Mouse (Mus musculus) small intestine, adult 2 months (tissue): ENCODE data around the gene Ppard. TPM values are rescaled to one million over a fixed set of nuclear protein-coding genes. Genes with fewer than 3 reads are reported as not detected.

ENCODE experiments used
- H3K27ac ChIP-seq: fragments of 200-500 bp; 2 replicates; pipeline ENCODE4 v1.5.1; 2012; ENCODE audit warnings: low read depth, low read length, control low read depth, inconsistent platforms; ENCODE audit not compliant: insufficient read depth
- H3K27me3 ChIP-seq: fragments of 200-500 bp; 2 replicates; pipeline ENCODE4 v1.6.1; 2012; ENCODE audit warnings: mild to moderate bottlenecking, moderate library complexity, low read length, inconsistent platforms; ENCODE audit not compliant: control insufficient read depth, insufficient read depth
- H3K36me3 ChIP-seq: fragments of 200-500 bp; 2 replicates; pipeline ENCODE4 v1.6.1; 2012; ENCODE audit warnings: mild to moderate bottlenecking, low read length, control low read depth, inconsistent platforms; ENCODE audit not compliant: control insufficient read depth, insufficient read depth
- H3K4me1 ChIP-seq: fragments of 200-500 bp; 2 replicates; pipeline ENCODE4 v1.6.1; 2012; ENCODE audit warnings: low read length, inconsistent platforms, mixed read lengths; ENCODE audit not compliant: control insufficient read depth, insufficient read depth, insufficient read length
- H3K4me3 ChIP-seq: fragments of 200-500 bp; 2 replicates; pipeline ENCODE4 v1.5.1; 2012; ENCODE audit warnings: low read depth, mild to moderate bottlenecking, control low read depth, inconsistent platforms, low read length, moderate library complexity
- CTCF ChIP-seq: fragments of 200-500 bp; IDR thresholded peaks from 2 replicates; pipeline ENCODE4 v1.5.1; 2012; ENCODE audit warnings: low read depth, mild to moderate bottlenecking, control low read depth, inconsistent platforms, low read length, moderate library complexity, mixed read lengths; ENCODE audit not compliant: insufficient replicate concordance, insufficient read length; ENCODE audit errors: extremely low read depth
- POLR2A ChIP-seq: fragments of 200-500 bp; IDR thresholded peaks from 2 replicates; pipeline ENCODE4 v1.6.1; 2012; ENCODE audit warnings: low read depth, mild to moderate bottlenecking, control low read depth, inconsistent platforms, low read length, moderate library complexity
- WGBS: fragments of 180-500 bp; shearing (Covaris S2); methylation state at CpG from one replicate; pipeline ENCODE4 v1.1.7; 2018; 5-methylcytosine and 5-hydroxymethylcytosine counted together
- polyA plus RNA-seq: library from polyadenylated mRNA; depleted of rRNA; stranded (reverse); fragments of >200 nt; gene quantifications from 2 replicates; pipeline ENCODE4 v1.2.3, GENCODE M21; 2012

The Ppard gene
- polyA plus RNA-seq, 1 experiment, result 203 TPM

- 65% methylated on average over 6 of the region's 6 CpGs for WGBS
- Histone ChIP-seq H3K4me1 (peaks cover 11% of the 10 kb centered on the region), H3K27me3 (no peaks in the 10 kb centered on the region), H3K36me3 (peaks cover 26% of the 10 kb centered on the region), H3K27ac (no peak overlapping the region), H3K4me3 (0 out of 2 replicates have a peak overlapping the region, but pooled peaks have one; percentile 2)
- TF ChIP-seq CTCF (no peak), POLR2A (no peak)
Measured at GRCm38 (mm10) chr17:28247613-28248012, 15.1 kb downstream of the Ppard start.

DNA sequence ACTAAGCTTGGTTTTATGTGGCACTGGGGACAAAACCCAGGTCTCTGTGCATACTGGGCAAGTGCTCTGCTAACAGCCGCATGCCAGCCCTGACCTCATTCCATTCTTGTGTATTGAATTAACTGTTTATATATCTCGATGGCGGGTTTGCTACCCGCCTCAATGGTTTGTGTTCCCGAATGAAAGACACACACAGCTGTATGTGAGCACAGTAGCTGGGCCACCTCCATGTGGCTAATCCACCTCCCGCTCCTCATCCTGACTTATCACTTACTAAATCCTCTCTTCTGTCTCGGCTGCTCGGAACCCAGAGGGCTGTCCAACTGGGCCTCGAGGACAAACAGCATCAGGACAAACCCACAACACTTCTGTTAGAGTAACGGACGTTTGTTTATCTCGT, 16.6 kb downstream of the Ppard start:
- WGBS, result 77% methylated on average over 12 of the region's 12 CpGs
- H3K4me3 ChIP-seq, result no peak overlapping the region
- peaks cover 19% of the 10 kb centered on the region for H3K36me3 ChIP-seq
- TF ChIP-seq CTCF (no peak), POLR2A (no peak)
- no peaks in the 10 kb centered on the region for H3K27me3 ChIP-seq
- no peak overlapping the region for H3K27ac ChIP-seq
- H3K4me1 ChIP-seq, result peaks cover 11% of the 10 kb centered on the region

GRCm38 (mm10) chr17:28251579-28252280, 19.2 kb downstream of the Ppard start:
- no peak overlapping the region for H3K4me3 ChIP-seq
- no peaks in the 10 kb centered on the region for H3K27me3 ChIP-seq
- H3K27ac ChIP-seq, result 0 out of 2 replicates have a peak overlapping the region, but pooled peaks have one; percentile 18
- peaks cover 15% of the 10 kb centered on the region for H3K36me3 ChIP-seq
- TF ChIP-seq CTCF, result no peak
- no peak for TF ChIP-seq POLR2A
- peaks cover 14% of the 10 kb centered on the region for H3K4me1 ChIP-seq
- 76% methylated on average over 12 of the region's 12 CpGs for WGBS

DNA sequence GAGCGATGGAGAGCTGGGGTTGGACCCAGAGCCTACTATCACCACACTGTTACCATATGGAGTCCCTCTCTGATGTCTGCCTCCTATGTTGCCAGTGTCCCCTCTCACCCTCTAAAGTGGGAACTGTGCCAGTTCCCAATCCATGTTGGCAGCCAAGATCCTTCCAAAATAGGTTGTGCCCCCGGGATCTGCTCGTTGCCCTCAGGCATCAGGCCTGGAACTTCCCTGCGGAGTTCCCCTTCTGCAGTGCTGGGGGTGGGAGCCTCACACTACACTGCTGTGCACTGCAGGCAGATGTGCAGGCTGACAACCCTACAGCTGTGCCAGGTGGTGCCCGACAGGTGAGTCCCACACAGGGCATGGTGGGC, 19.8 kb downstream of the Ppard start:
- WGBS, result 63% methylated on average over 5 of the region's 5 CpGs
- H3K27me3 ChIP-seq, result no peaks in the 10 kb centered on the region
- H3K36me3 ChIP-seq, result peaks cover 15% of the 10 kb centered on the region
- no peak for TF ChIP-seq POLR2A
- no peak for TF ChIP-seq CTCF
- no peak overlapping the region for H3K27ac ChIP-seq
- peaks cover 14% of the 10 kb centered on the region for H3K4me1 ChIP-seq
- no peak overlapping the region for H3K4me3 ChIP-seq

DNA sequence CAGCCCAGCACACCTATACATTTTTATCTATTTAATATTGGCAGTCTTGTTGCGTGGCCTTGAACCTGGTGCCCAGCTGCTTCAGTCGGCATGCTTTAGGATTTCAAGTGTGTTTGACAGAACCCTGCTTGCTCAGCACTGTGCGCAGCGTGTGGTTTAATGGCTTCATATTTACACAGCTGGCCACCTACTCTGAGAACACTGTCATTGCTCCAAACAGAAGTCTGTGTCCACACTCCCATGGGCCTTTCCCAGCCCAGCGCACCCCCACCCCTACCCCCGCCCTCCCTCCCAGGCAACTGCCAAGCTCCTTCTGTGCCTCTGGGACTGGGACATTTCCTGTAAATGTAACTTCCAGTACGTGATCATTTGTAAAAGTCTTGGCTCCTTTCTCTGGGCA, 20.7 kb downstream of the Ppard start:
- Histone ChIP-seq H3K27me3 (no peaks in the 10 kb centered on the region), H3K4me1 (peaks cover 11% of the 10 kb centered on the region), H3K27ac (no peak overlapping the region), H3K4me3 (no peak overlapping the region), H3K36me3 (peaks cover 15% of the 10 kb centered on the region)
- 57% methylated on average over 7 of the region's 7 CpGs for WGBS
- TF ChIP-seq CTCF (no peak), POLR2A (no peak)

- 86% methylated on average over 4 of the region's 4 CpGs for WGBS
- H3K27ac ChIP-seq, result no peak overlapping the region
- TF ChIP-seq POLR2A (no peak), CTCF (no peak)
- peaks cover 7% of the 10 kb centered on the region; the same call in 1 of the 2 replicates for H3K4me1 ChIP-seq
- H3K36me3 ChIP-seq, result peaks cover 15% of the 10 kb centered on the region
- no peak overlapping the region for H3K4me3 ChIP-seq
- H3K27me3 ChIP-seq, result no peaks in the 10 kb centered on the region
Measured at GRCm38 (mm10) chr17:28254804-28255203, 22.3 kb downstream of the Ppard start.

DNA sequence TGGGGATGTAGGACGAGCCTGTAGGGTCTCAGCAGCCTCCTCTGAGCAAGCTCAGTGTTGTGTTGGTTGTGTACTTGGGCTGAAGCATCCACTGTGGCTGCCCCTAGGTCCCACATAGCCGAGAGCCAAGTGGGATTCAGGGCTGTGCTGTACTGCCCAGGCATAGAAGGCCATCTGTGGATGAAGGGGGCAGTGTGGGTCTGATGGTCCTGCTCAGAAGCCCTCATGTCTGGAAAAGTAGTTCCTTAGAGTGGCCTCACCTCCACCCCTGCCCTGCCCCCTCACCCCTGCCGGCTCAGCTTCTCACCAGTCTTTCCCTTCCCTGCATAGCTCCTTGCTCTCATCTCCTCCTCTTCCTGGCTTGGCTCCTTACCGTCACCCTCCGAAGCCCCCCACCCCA, 23.2 kb downstream of the Ppard start:
- H3K27ac ChIP-seq, result no peak overlapping the region
- H3K27me3 ChIP-seq, result no peaks in the 10 kb centered on the region
- WGBS, result 65% methylated on average over 5 of the region's 5 CpGs
- no peak overlapping the region for H3K4me3 ChIP-seq
- peaks cover 7% of the 10 kb centered on the region; the same call in 1 of the 2 replicates for H3K4me1 ChIP-seq
- TF ChIP-seq POLR2A (no peak), CTCF (no peak)
- peaks cover 15% of the 10 kb centered on the region for H3K36me3 ChIP-seq
